Mouse (Mus musculus): ENCODE data around the gene Vmn1r64. TPM values are rescaled to one million over a fixed set of nuclear protein-coding genes. Genes with fewer than 3 reads are reported as not detected.
"Not testable (repeated sequence)": the region's sequence is repeated elsewhere in the genome, so short reads cannot be mapped to it uniquely, and the experiment has no call there.

Gene Vmn1r64
- not detected in 2 replicates for polyA plus RNA-seq (2015; fragmentation: Nextera tagmentation; extraction: Ambion mirVana)

- Histone ChIP-seq H3K4me2 (no peak within 1 kb of the TSS), H3K27ac (no peak within 1 kb of the TSS), H3K9ac (no peak within 1 kb of the TSS), H3K27me3 (no peaks in the 10 kb centered on the region), H3K9me3 (replicated peaks) (no peaks in the 10 kb centered on the region), H3K4me1 (replicated peaks) (no peaks in the 10 kb centered on the region), H3K36me3 (no peaks in the 10 kb centered on the region), H3K4me3 (replicated peaks) (no peak within 1 kb of the TSS)
- DNase-seq = no peak
- no peak for ATAC-seq (ENCODE audit: low read depth)
Observed at GRCm38 (mm10) chr7:5884442-5884841, at the start of gene Vmn1r64. Gene Vmn1r64 (minus strand): TSS chr7:5884542.

GRCm38 (mm10) chr7:5899238-5899637 lies 14.9 kb upstream of the Vmn1r64 start:
- Histone ChIP-seq H3K27ac (no peak overlapping the region), H3K4me2 (no peak overlapping the region), H3K9ac (no peak overlapping the region), H3K36me3 (no peaks in the 10 kb centered on the region), H3K4me3 (replicated peaks) (no peak overlapping the region), H3K4me1 (replicated peaks) (no peaks in the 10 kb centered on the region), H3K9me3 (replicated peaks) (peaks cover 19% of the 10 kb centered on the region; the same call in 1 of the 2 replicates), H3K27me3 (no peaks in the 10 kb centered on the region)
- DNase-seq (no peak), ATAC-seq (ENCODE audit: low read depth) (no peak)
- WGBS (ENCODE audit: insufficient replicate concordance) = 57% methylated on average over 4 of the region's 4 CpGs

- H3K27me3 ChIP-seq; H3K4me2 ChIP-seq; H3K4me3 ChIP-seq (replicated peaks); H3K9ac ChIP-seq; H3K36me3 ChIP-seq; H3K27ac ChIP-seq; ATAC-seq (ENCODE audit: low read depth); H3K4me1 ChIP-seq (replicated peaks); DNase-seq: not testable (repeated sequence)
- H3K9me3 ChIP-seq (replicated peaks) = peaks cover 16% of the 10 kb centered on the region; the same call in 1 of the 2 replicates
- WGBS (ENCODE audit: insufficient replicate concordance) = 44% methylated on average over 2 of the region's 2 CpGs
Observed at GRCm38 (mm10) chr7:5897245-5897644, 12.9 kb upstream of the Vmn1r64 start.

Other genes starting within 250 kb of the Vmn1r64 start
- gene Vmn1r62, start 210.9 kb downstream of the Vmn1r64 start, polyA plus RNA-seq (2015; fragmentation: Nextera tagmentation; extraction: Ambion mirVana) = not detected in 2 replicates
- gene Vmn1r63, start 79.1 kb downstream of the Vmn1r64 start, polyA plus RNA-seq (2015; fragmentation: Nextera tagmentation; extraction: Ambion mirVana) = not detected in 2 replicates
- gene Vmn1r65, start 126.5 kb upstream of the Vmn1r64 start, polyA plus RNA-seq (2015; fragmentation: Nextera tagmentation; extraction: Ambion mirVana) = not detected in 2 replicates
- not detected in 2 replicates for gene Nlrp4c, start 160.6 kb upstream of the Vmn1r64 start, polyA plus RNA-seq (2015; fragmentation: Nextera tagmentation; extraction: Ambion mirVana)

Measured in liver, embryonic 13.5 days (tissue).